14 mouse cellular contexts compared by ENCODE assay signal in the genomic region with DNA sequence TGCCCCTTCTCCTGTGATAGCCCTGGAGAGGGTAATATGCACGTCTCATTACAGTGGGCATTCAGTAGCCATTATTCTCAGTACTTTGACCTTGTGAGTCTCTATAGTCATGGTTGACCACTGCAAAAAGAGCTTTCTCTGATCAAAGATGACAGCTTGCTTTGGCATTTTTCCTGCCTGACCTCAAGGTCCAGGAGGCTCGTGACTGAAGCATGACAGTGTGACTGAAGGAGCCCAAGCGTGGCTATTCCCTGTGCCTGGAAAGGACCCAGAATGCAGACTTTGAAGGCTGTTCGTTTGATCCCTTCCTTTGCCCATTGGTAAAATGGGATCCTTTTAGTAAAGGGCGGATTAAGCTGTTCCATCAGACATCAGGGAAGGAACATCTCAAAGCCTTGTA.
A peak's percentile ranks its signal among the peaks of the same experiment; 100 is the strongest.
DNase-seq lines count a peak whose midpoint lies in the region; ATAC-seq and TF ChIP-seq lines count a peak whose summit lies in the region.
"Had no signal": no experiment of that assay in that cellular context is flagged by ENCODE, and none has a peak within 500 bp of the region (broad histone marks: within the 10 kb centered on the region; RNA-seq: fewer than 3 reads in every experiment).

No protein-coding gene starts in this region.

- no peak for TF ChIP-seq POLR2A in heart, adult 2 months (IDR thresholded peaks at IDR 0.05; ENCODE audit: insufficient read depth, low read depth, low read length)

- peak overlapping the region; percentile 79 for H3K27ac ChIP-seq in heart, adult 2 months
- no peak overlapping the region for H3K27ac ChIP-seq in hindbrain, embryonic 16.5 days (ENCODE audit: low read depth, low read length)
- H3K27ac ChIP-seq in hindbrain, postnatal 0 days, result no peak overlapping the region; the same call in 1 of the 2 replicates
- 0 out of 2 replicates have a peak overlapping the region, but pooled peaks have one; percentile 76 for H3K27ac ChIP-seq in midbrain, embryonic 10.5 days (replicated peaks)
- no peak overlapping the region for H3K27ac ChIP-seq in midbrain, embryonic 16.5 days (ENCODE audit: low read length)
- H3K27ac ChIP-seq: liver, embryonic 13.5 days had no signal

- H3K36me3 ChIP-seq in heart, adult 2 months (ENCODE audit: control insufficient read depth, insufficient read depth, low read length), result no peaks in the 10 kb centered on the region; the same call in 1 of the 2 replicates
- no peaks in the 10 kb centered on the region for H3K36me3 ChIP-seq in hindbrain, embryonic 16.5 days (ENCODE audit: control insufficient read depth, insufficient read depth, low read length)
- H3K36me3 ChIP-seq in hindbrain, postnatal 0 days (ENCODE audit: insufficient read depth, low read length), result no peaks in the 10 kb centered on the region
- peaks cover 13% of the 10 kb centered on the region for H3K36me3 ChIP-seq in midbrain, embryonic 10.5 days
- H3K36me3 ChIP-seq in midbrain, embryonic 16.5 days (ENCODE audit: control insufficient read depth, insufficient read depth, low read length), result no peaks in the 10 kb centered on the region
- H3K36me3 ChIP-seq: embryonic facial prominence, embryonic 12.5 days; intestine, embryonic 15.5 days; liver, embryonic 13.5 days had no signal

- 60% methylated on average over 5 of the region's 5 CpGs for WGBS in heart, adult 2 months
- 57% methylated on average over 5 of the region's 5 CpGs for WGBS in hindbrain, embryonic 16.5 days
- WGBS in hindbrain, postnatal 0 days, result 56% methylated on average over 5 of the region's 5 CpGs
- WGBS in midbrain, embryonic 10.5 days, result 47% methylated on average over 5 of the region's 5 CpGs
- 37% methylated on average over 5 of the region's 5 CpGs for WGBS in midbrain, embryonic 16.5 days

- TF ChIP-seq CTCF in heart, adult 2 months (IDR thresholded peaks at IDR 0.05), result no peak
- no peak for TF ChIP-seq CTCF in hindbrain, postnatal 0 days (IDR thresholded peaks at IDR 0.05; ENCODE audit: low read depth)

- H3K27me3 ChIP-seq in heart, adult 2 months (ENCODE audit: control insufficient read depth, insufficient read depth, low read length), result no peaks in the 10 kb centered on the region
- H3K27me3 ChIP-seq in hindbrain, embryonic 16.5 days (replicated peaks; ENCODE audit: control insufficient read depth, insufficient read depth, low read length), result no peaks in the 10 kb centered on the region
- H3K27me3 ChIP-seq in hindbrain, postnatal 0 days (ENCODE audit: insufficient read depth, low read length), result no peaks in the 10 kb centered on the region
- no peaks in the 10 kb centered on the region for H3K27me3 ChIP-seq in midbrain, embryonic 10.5 days (ENCODE audit: low read depth, poor library complexity, severe bottlenecking)
- no peaks in the 10 kb centered on the region for H3K27me3 ChIP-seq in midbrain, embryonic 16.5 days (ENCODE audit: control insufficient read depth, insufficient read depth, low read depth, low read length)
- H3K27me3 ChIP-seq: embryonic facial prominence, embryonic 12.5 days; intestine, embryonic 15.5 days had no signal

- H3K4me1 ChIP-seq in heart, adult 2 months (ENCODE audit: control insufficient read depth, insufficient read depth, low read length), result peaks cover 24% of the 10 kb centered on the region
- H3K4me1 ChIP-seq in hindbrain, embryonic 16.5 days (ENCODE audit: control insufficient read depth, insufficient read depth, low read depth, low read length), result peaks cover 10% of the 10 kb centered on the region
- no peaks in the 10 kb centered on the region for H3K4me1 ChIP-seq in hindbrain, postnatal 0 days (ENCODE audit: insufficient read depth, low read length)
- peaks cover 62% of the 10 kb centered on the region for H3K4me1 ChIP-seq in midbrain, embryonic 10.5 days
- H3K4me1 ChIP-seq in midbrain, embryonic 16.5 days (ENCODE audit: control insufficient read depth, insufficient read depth, low read length), result peaks cover 15% of the 10 kb centered on the region; the same call in 1 of the 2 replicates

- DNase-seq in heart, adult 2 months, result no peak
- no peak for DNase-seq in heart, adult 11 months
- DNase-seq in hindbrain, postnatal 0 days (ENCODE audit: low spot score), result no peak
- no peak for DNase-seq in midbrain, embryonic 10.5 days (ENCODE audit: low spot score)
- DNase-seq in kidney, postnatal 36 days, result peak; percentile 86 to 89
- DNase-seq in ovary, adult 18-20 months (ENCODE audit: low spot score), result no peak
- DNase-seq: cerebellum, postnatal 36 days; liver, embryonic 13.5 days had no signal

- no peak overlapping the region for H3K4me2 ChIP-seq in hindbrain, embryonic 16.5 days (ENCODE audit: low read length)
- H3K4me2 ChIP-seq in hindbrain, postnatal 0 days (ENCODE audit: low read depth, low read length), result no peak overlapping the region
- no peak overlapping the region for H3K4me2 ChIP-seq in midbrain, embryonic 16.5 days (ENCODE audit: low read length)
- H3K4me2 ChIP-seq: embryonic facial prominence, embryonic 12.5 days; intestine, embryonic 15.5 days; liver, embryonic 13.5 days had no signal

- no peak for TF ChIP-seq EP300 in heart, adult 2 months (IDR thresholded peaks at IDR 0.05; ENCODE audit: insufficient read depth, low read depth, low read length)

- H3K9me3 ChIP-seq in hindbrain, embryonic 16.5 days (ENCODE audit: control insufficient read depth, low read length), result no peaks in the 10 kb centered on the region
- H3K9me3 ChIP-seq in hindbrain, postnatal 0 days (ENCODE audit: low read length), result no peaks in the 10 kb centered on the region
- H3K9me3 ChIP-seq in midbrain, embryonic 10.5 days (replicated peaks), result no peaks in the 10 kb centered on the region
- H3K9me3 ChIP-seq in midbrain, embryonic 16.5 days (replicated peaks; ENCODE audit: control insufficient read depth, low read length, poor library complexity, severe bottlenecking), result no peaks in the 10 kb centered on the region
- H3K9me3 ChIP-seq: embryonic facial prominence, embryonic 12.5 days; forebrain, embryonic 10.5 days; intestine, embryonic 15.5 days; liver, embryonic 13.5 days had no signal

- no peaks in the 10 kb centered on the region for H3K79me2 ChIP-seq in heart, adult 2 months (replicated peaks; ENCODE audit: control insufficient read depth, insufficient read depth, low read length)

- 0 out of 2 replicates have a peak, but pooled peaks have one; percentile 9 for ATAC-seq in hindbrain, embryonic 16.5 days
- no peak for ATAC-seq in hindbrain, postnatal 0 days
- ATAC-seq in midbrain, embryonic 16.5 days, result no peak

- no peak overlapping the region for H3K9ac ChIP-seq in heart, adult 2 months (ENCODE audit: low read depth, low read length)
- H3K9ac ChIP-seq in hindbrain, embryonic 16.5 days (ENCODE audit: low read depth, low read length), result no peak overlapping the region
- no peak overlapping the region for H3K9ac ChIP-seq in hindbrain, postnatal 0 days (replicated peaks; ENCODE audit: low read length)
- no peak overlapping the region for H3K9ac ChIP-seq in midbrain, embryonic 16.5 days (ENCODE audit: low read depth, low read length)
- H3K9ac ChIP-seq: embryonic facial prominence, embryonic 12.5 days; intestine, embryonic 15.5 days; liver, embryonic 13.5 days had no signal

- intact Hi-C loops in heart, adult 2 months (cut with DNase I), result no loop called here

- no peak overlapping the region for H3K4me3 ChIP-seq in heart, adult 2 months
- no peak overlapping the region for H3K4me3 ChIP-seq in hindbrain, embryonic 16.5 days (ENCODE audit: low read length)
- no peak overlapping the region for H3K4me3 ChIP-seq in hindbrain, postnatal 0 days (ENCODE audit: low read length)
- no peak overlapping the region for H3K4me3 ChIP-seq in midbrain, embryonic 10.5 days
- H3K4me3 ChIP-seq in midbrain, embryonic 16.5 days (ENCODE audit: low read depth, low read length), result no peak overlapping the region
- H3K4me3 ChIP-seq: embryonic facial prominence, embryonic 12.5 days; forebrain, embryonic 10.5 days; intestine, embryonic 15.5 days; liver, embryonic 13.5 days; myocyte had no signal

Comparison
In these comparisons a context has a peak if more than half of its experiments do, and no peak if none do; other contexts are left out.
1. H3K27ac ChIP-seq: peak in heart, adult 2 months (single experiment) and midbrain, embryonic 10.5 days (single experiment); none in hindbrain, embryonic 16.5 days (single experiment), hindbrain, postnatal 0 days (single experiment) and midbrain, embryonic 16.5 days (single experiment).
2. DNase-seq: peak in kidney, postnatal 36 days (2 of 2); none in heart, adult 2 months (0 of 2), heart, adult 11 months (single experiment), hindbrain, postnatal 0 days (single experiment), midbrain, embryonic 10.5 days (single experiment) and ovary, adult 18-20 months (single experiment).